Mouse (Mus musculus): ENCODE data around the gene Spint1. TPM values are rescaled to one million over a fixed set of nuclear protein-coding genes. Genes with fewer than 3 reads are reported as not detected.

The Spint1 gene
- polyA plus RNA-seq, 1 experiment from 2014 or later: 0.52 TPM

DNA sequence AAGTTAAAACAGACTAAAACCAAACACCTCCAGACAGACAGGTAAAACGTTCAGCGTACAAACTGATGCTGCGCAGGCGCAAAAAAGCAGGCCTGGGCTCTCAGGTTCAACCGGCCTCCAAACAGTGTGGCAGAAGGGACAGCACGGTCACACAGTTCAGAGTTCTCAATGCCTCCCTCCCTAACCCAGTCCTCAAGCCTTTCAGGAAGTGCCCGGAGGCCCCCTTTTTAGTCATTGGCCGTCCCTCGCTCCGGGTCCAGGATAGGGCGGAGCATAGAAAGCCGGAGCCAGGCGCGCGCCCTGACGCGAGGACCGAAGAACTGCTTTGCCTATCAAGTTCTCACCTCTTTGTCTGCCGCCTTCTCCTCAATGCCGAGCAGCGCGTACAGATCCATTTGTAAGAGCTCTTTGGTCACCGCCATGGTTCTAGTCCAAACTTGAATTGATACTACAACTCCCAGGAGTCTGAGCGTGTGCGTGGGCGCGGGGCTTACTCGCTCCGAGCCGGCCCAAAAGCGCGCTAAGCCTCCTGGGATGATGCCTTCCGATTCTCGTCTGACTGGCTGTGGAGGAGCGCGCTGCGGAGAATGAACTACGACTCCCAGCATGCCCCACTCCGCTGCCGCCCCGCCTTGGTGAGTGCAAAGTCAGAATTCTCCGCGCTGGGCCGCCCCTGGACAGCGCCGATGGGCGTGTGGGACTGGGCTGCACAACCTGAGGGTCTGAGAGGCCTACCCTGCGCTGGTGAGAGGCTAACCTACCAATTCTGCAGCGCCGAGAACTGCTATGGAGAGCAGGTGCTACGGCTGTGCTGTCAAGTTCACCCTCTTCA, 28.6 kb upstream of the Spint1 start, which contains the start of the genes Zfyve19 and Dnajc17:
Gene Zfyve19 (plus strand): TSS at position 274 of the 832 bp plus-strand sequence.
Gene Dnajc17 (minus strand): TSS at position 452 of the 832 bp plus-strand sequence.
- H3K9me3 ChIP-seq (replicated peaks): no peaks in the 10 kb centered on the region
- H3K36me3 ChIP-seq (ENCODE audit: poor library complexity, severe bottlenecking): peaks cover 33% of the 10 kb centered on the region
- peak within 1 kb of the TSS; percentile 74 for H3K4me2 ChIP-seq
- H3K27ac ChIP-seq: peak within 1 kb of the TSS; percentile 75
- H3K9ac ChIP-seq: peak within 1 kb of the TSS; percentile 82
- WGBS: under 1% methylated on average over 51 of the region's 51 CpGs
- peaks cover 22% of the 10 kb centered on the region for H3K4me1 ChIP-seq
- ATAC-seq: peak; percentile 98
- H3K27me3 ChIP-seq: no peaks in the 10 kb centered on the region
- H3K4me3 ChIP-seq: peak within 1 kb of the TSS; percentile 70

DNA sequence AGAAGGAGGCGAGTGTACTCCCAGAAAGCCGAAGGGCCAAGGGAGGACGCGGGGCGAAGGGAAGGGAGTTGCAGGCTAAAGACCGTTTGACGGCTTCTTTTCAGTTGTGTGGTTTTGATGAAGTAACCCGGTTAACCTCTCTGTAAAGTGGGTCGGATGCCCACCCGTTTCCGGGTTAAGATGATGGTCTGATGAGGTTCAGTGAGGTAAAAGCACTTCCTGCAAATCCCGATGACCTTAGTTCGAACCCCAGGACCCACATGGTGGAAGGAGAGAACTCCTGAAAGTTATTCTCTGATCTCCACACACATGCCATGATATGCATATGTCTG, 28.0 kb upstream of the Spint1 start:
- Histone ChIP-seq H3K4me3 (peak overlapping the region; percentile 70), H3K9me3 (replicated peaks) (no peaks in the 10 kb centered on the region), H3K9ac (peak overlapping the region; percentile 82), H3K36me3 (ENCODE audit: poor library complexity, severe bottlenecking) (peaks cover 36% of the 10 kb centered on the region), H3K27me3 (no peaks in the 10 kb centered on the region), H3K4me1 (peaks cover 18% of the 10 kb centered on the region), H3K27ac (0 out of 2 replicates have a peak overlapping the region, but pooled peaks have one; percentile 75), H3K4me2 (peak overlapping the region; percentile 74)
- 2% methylated on average over 13 of the region's 13 CpGs for WGBS
- peak; percentile 1; the same call in 1 of the 2 replicates for ATAC-seq

- no peaks in the 10 kb centered on the region for H3K9me3 ChIP-seq (replicated peaks)
- no peak within 1 kb of the TSS for H3K9ac ChIP-seq
- H3K4me3 ChIP-seq: no peak within 1 kb of the TSS
- no peaks in the 10 kb centered on the region for H3K4me1 ChIP-seq
- no peaks in the 10 kb centered on the region for H3K36me3 ChIP-seq (ENCODE audit: poor library complexity, severe bottlenecking)
- no peak within 1 kb of the TSS for H3K4me2 ChIP-seq
- H3K27me3 ChIP-seq: peaks cover 8% of the 10 kb centered on the region
- WGBS: 78% methylated on average over 6 of the region's 6 CpGs
- no peak for ATAC-seq
- H3K27ac ChIP-seq: no peak within 1 kb of the TSS
Observed at GRCm38 (mm10) chr2:119229775-119230704, 7.1 kb upstream of the Spint1 start, which contains the start of gene Ppp1r14d. TSS of gene Ppp1r14d (minus strand) at chr2:119229906.

DNA sequence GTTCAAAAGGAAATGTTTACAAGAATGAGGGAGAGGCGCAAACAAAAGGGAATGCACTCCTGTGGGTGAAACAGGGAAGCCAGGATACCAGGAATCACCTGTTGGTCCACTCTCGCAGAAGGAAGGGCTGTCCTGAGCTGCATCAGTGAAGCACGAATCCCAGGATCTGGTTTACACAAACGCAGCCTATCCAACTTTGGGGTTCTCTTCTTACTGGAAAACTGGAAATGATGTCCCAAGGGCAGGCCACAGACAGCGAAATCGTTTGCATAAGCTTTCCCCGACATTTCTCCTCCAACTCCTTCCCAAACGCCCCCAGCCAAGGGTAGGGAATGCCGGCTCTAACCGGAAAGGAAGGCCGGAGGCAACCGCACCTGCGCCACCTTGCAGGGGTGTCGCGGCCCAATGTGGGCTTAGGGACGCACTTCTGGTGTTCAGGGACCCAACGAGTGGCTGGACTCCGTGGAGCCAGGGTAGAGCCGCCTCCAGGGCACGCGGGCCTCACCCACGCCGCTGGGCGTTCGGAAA, 416 bp upstream of the Spint1 start:
- WGBS: 6% methylated on average over 25 of the region's 25 CpGs
- Histone ChIP-seq H3K27me3 (peaks cover 58% of the 10 kb centered on the region), H3K27ac (no peak overlapping the region), H3K9ac (peak overlapping the region; percentile 31; the same call in 1 of the 2 replicates), H3K4me1 (peaks cover 14% of the 10 kb centered on the region), H3K9me3 (replicated peaks) (no peaks in the 10 kb centered on the region), H3K4me3 (peak overlapping the region; percentile 36), H3K4me2 (peak overlapping the region; percentile 58), H3K36me3 (ENCODE audit: poor library complexity, severe bottlenecking) (no peaks in the 10 kb centered on the region)
- ATAC-seq: no peak

DNA sequence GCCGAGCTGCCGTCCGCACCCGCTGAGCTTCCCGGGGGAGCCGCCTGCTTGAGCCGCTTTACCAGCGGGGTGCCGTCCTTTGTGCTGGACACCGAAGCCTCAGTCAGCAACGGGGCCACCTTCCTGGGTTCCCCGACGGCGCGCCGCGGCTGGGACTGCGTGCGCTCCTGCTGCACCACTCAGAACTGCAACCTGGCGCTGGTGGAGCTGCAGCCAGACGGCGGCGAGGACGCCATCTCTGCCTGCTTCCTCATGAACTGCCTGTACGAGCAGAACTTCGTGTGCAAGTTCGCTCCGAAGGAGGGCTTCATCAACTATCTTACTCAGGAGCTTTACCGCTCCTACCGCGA, 684 bp downstream of the Spint1 start:
- ATAC-seq: no peak
- Histone ChIP-seq H3K27ac (no peak overlapping the region), H3K9ac (peak overlapping the region; percentile 41; the same call in 1 of the 2 replicates), H3K4me3 (peak overlapping the region; percentile 36), H3K27me3 (peaks cover 60% of the 10 kb centered on the region), H3K36me3 (ENCODE audit: poor library complexity, severe bottlenecking) (no peaks in the 10 kb centered on the region), H3K4me2 (peak overlapping the region; percentile 58), H3K4me1 (peaks cover 14% of the 10 kb centered on the region), H3K9me3 (replicated peaks) (no peaks in the 10 kb centered on the region)
- 1% methylated on average over 31 of the region's 31 CpGs for WGBS

- WGBS: 72% methylated on average over 2 of the region's 2 CpGs
- Histone ChIP-seq H3K4me1 (peaks cover 14% of the 10 kb centered on the region), H3K27me3 (peaks cover 60% of the 10 kb centered on the region), H3K9me3 (replicated peaks) (no peaks in the 10 kb centered on the region), H3K27ac (no peak overlapping the region), H3K4me2 (no peak overlapping the region), H3K9ac (no peak overlapping the region), H3K36me3 (ENCODE audit: poor library complexity, severe bottlenecking) (no peaks in the 10 kb centered on the region), H3K4me3 (no peak overlapping the region)
- no peak for ATAC-seq
Observed at GRCm38 (mm10) chr2:119238671-119239070, 1.5 kb downstream of the Spint1 start.

DNA sequence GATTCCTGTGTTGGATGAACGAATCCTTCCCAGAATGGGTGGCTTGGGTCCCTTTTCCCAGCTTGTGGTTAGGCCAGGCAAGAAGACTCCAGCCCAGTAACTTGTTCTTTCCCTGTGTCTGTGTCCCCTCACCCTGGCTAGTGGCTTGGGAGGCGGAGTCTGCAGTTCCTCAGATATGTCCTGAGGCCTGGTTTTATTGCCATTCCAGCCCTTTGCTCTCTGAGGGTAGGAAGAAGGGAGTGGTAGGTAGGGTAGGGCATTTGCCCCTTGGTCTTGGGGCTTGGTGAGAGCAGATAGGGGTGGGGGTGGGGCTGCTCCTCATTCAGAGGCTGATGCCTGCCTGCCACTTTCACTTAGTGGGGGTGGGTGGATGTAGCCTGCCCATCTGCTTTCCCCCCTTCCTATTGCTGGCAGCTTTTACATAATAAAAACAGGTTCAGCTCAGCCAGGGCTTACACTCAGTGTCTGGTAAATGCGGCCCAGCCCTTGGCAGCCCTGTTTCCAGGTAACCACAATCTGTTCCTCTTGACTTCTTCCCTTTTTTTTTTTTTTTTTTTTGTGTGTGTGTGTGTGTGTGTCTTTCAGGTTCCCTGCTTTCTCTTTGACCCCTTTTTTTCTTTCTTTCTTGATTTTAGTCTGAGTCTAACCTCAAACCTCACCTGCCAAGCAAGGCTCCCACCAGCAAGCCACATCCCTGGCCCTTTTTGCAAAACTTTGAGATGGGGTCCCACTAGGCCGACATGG, 3.1 kb downstream of the Spint1 start:
- Histone ChIP-seq H3K36me3 (ENCODE audit: poor library complexity, severe bottlenecking) (no peaks in the 10 kb centered on the region), H3K4me3 (no peak overlapping the region), H3K4me1 (peaks cover 14% of the 10 kb centered on the region), H3K4me2 (no peak overlapping the region), H3K27ac (no peak overlapping the region), H3K27me3 (peaks cover 53% of the 10 kb centered on the region), H3K9ac (no peak overlapping the region), H3K9me3 (replicated peaks) (no peaks in the 10 kb centered on the region)
- WGBS: 70% methylated on average over 4 of the region's 4 CpGs
- no peak for ATAC-seq

DNA sequence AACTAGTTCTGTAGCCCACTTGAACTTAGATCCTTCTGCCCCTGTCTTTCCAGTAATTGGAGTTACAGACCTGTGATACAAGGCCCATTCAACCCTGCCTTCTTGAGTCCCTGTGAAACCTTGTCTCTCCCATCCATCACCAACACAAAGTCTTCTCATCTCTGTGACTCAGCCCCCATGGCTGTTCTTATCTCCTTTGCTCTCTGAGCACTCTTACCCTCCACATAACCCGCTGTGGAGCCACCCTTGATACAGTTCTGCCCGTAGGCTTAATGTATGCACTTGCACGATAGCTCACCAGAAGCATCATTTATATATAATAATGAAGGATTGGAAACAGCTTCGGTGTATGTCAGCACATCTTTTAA, 3.6 kb downstream of the Spint1 start:
- no peaks in the 10 kb centered on the region for H3K9me3 ChIP-seq (replicated peaks)
- H3K27ac ChIP-seq: no peak overlapping the region
- H3K4me1 ChIP-seq: peaks cover 14% of the 10 kb centered on the region
- no peak overlapping the region for H3K4me3 ChIP-seq
- ATAC-seq: no peak
- peaks cover 47% of the 10 kb centered on the region for H3K27me3 ChIP-seq
- H3K4me2 ChIP-seq: no peak overlapping the region
- H3K9ac ChIP-seq: no peak overlapping the region
- WGBS: 97% methylated on average over 4 of the region's 4 CpGs
- H3K36me3 ChIP-seq (ENCODE audit: poor library complexity, severe bottlenecking): no peaks in the 10 kb centered on the region

DNA sequence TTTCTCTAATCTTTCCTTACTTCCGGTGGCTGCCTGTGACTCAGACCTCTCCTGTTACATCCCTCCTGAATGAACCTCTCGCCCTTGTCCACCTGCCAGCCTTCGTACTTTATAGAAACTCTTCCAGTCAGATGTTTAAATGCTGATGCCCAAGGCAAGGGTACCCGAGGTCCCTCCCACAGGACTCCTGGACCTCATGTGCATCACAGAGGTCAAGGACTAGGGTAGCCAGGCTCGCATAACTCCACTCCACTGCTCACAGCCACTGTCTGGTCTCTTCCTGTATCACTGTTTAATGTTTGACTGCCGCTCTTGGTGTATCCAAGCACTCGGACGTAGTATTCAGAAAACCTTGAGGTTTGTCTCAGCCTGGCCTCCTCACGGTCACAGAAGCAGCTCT, 5.4 kb downstream of the Spint1 start:
- H3K27ac ChIP-seq: no peak overlapping the region
- no peak overlapping the region for H3K9ac ChIP-seq
- no peak for ATAC-seq
- H3K4me1 ChIP-seq: peaks cover 6% of the 10 kb centered on the region
- H3K4me2 ChIP-seq: no peak overlapping the region
- H3K9me3 ChIP-seq (replicated peaks): no peaks in the 10 kb centered on the region
- no peak overlapping the region for H3K4me3 ChIP-seq
- no peaks in the 10 kb centered on the region for H3K36me3 ChIP-seq (ENCODE audit: poor library complexity, severe bottlenecking)
- H3K27me3 ChIP-seq: peaks cover 30% of the 10 kb centered on the region
- 80% methylated on average over 9 of the region's 9 CpGs for WGBS

DNA sequence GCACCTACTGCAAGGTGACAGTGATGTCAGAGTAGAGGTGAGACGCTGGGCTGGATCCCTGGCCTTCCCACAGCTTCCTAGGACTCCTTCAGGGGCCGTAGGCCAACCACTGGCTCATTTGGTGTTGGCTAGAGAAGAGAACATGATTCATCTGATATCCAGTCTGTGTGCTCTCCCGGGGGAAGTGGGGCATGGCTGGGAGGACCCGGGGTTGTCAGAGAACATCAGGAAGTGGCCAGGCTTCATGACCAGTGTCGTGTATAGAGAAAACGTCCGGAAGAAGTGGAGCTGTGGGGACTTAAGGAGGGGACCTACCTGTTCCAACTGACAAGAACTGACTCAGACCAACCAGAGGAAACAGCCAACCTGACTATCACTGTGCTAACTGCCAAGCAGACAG, 8.1 kb downstream of the Spint1 start:
- H3K27me3 ChIP-seq: peaks cover 10% of the 10 kb centered on the region; the same call in 1 of the 2 replicates
- H3K4me1 ChIP-seq: no peaks in the 10 kb centered on the region
- no peak for ATAC-seq
- no peaks in the 10 kb centered on the region for H3K36me3 ChIP-seq (ENCODE audit: poor library complexity, severe bottlenecking)
- no peaks in the 10 kb centered on the region for H3K9me3 ChIP-seq (replicated peaks)
- no peak overlapping the region for H3K4me2 ChIP-seq
- 83% methylated on average over 7 of the region's 7 CpGs for WGBS
- no peak overlapping the region for H3K4me3 ChIP-seq
- H3K9ac ChIP-seq: no peak overlapping the region
- no peak overlapping the region for H3K27ac ChIP-seq

GRCm38 (mm10) chr2:119247904-119248303, 10.7 kb downstream of the Spint1 start:
- H3K36me3 ChIP-seq (ENCODE audit: poor library complexity, severe bottlenecking): no peaks in the 10 kb centered on the region
- H3K4me2 ChIP-seq: no peak overlapping the region
- H3K4me3 ChIP-seq: no peak overlapping the region
- no peak overlapping the region for H3K9ac ChIP-seq
- peaks cover 3% of the 10 kb centered on the region; the same call in 1 of the 2 replicates for H3K4me1 ChIP-seq
- no peak for ATAC-seq
- H3K27me3 ChIP-seq: 0 out of 2 replicates have a peak, but pooled peaks cover 8% of the 10 kb centered on the region
- no peak overlapping the region for H3K27ac ChIP-seq
- WGBS: 84% methylated on average over 9 of the region's 9 CpGs
- H3K9me3 ChIP-seq (replicated peaks): no peaks in the 10 kb centered on the region

All from forebrain, embryonic 13.5 days (tissue).